Mouse (Mus musculus) heart, adult 2 months (tissue): ENCODE measurements around the gene Btbd3.

Experiments
- CTCF ChIP-seq: fragments of 200-600 bp; IDR thresholded peaks from 2 replicates; pipeline ENCODE4 v1.8.1; 2022; ENCODE audit warnings: antibody characterized with exemption, mild to moderate bottlenecking, moderate library complexity
- POLR2A ChIP-seq: fragments of 200-500 bp; IDR thresholded peaks from 2 replicates; pipeline ENCODE4 v1.6.1; 2011; ENCODE audit warnings: mild to moderate bottlenecking, low read depth, low read length, control low read depth; ENCODE audit not compliant: insufficient read depth

- no peak for TF ChIP-seq POLR2A
- no peak for TF ChIP-seq CTCF
Measured at GRCm38 (mm10) chr2:138262885-138263284, 6.5 kb downstream of the Btbd3 start.
